Mouse (Mus musculus) lung, postnatal 0 days (tissue): Measurements from ENCODE around the gene Themis2.

Experiments
- CTCF ChIP-seq: IDR thresholded peaks from 2 replicates; pipeline ENCODE4 v1.5.1; 2016; ENCODE audit warnings: antibody characterized with exemption, mild to moderate bottlenecking
- EP300 ChIP-seq: IDR thresholded peaks from 2 replicates; pipeline ENCODE4 v1.6.1; 2016; ENCODE audit warnings: antibody characterized with exemption, mild to moderate bottlenecking, control low read depth

- TF ChIP-seq CTCF, result no peak
- no peak for TF ChIP-seq EP300
Measured at GRCm38 (mm10) chr4:132762602-132763001, 33.6 kb downstream of the Themis2 start.
